Mouse (Mus musculus) heart, adult 11 months (tissue): Measurements from ENCODE around the gene Dlgap5.

ENCODE experiments used
- DNase-seq: peaks from one replicate; pipeline ENCODE4 v3.0.0; 2022

Gene Dlgap5

GRCm38 (mm10) chr14:47346715-47347114 is 71.5 kb downstream of the Dlgap5 start:
- DNase-seq: no peak

GRCm38 (mm10) chr14:47341811-47342291 is 76.4 kb downstream of the Dlgap5 start:
- no peak for DNase-seq

GRCm38 (mm10) chr14:47340231-47340925 is 77.8 kb downstream of the Dlgap5 start:
- no peak for DNase-seq
